Mouse (Mus musculus) kidney, embryonic 15.5 days (tissue): ENCODE measurements around the gene Il4ra. TPM values are rescaled to one million over a fixed set of nuclear protein-coding genes. Genes with fewer than 3 reads are reported as not detected.

Source experiments
- ATAC-seq: fragments of 200-750 bp; cut with Nextera tagmentation; replicated peaks from 2 replicates; pipeline ENCODE4 v1.8.0; 2017; ENCODE audit warnings: moderate TSS enrichment; ENCODE audit not compliant: low FRiP score
- H3K27ac ChIP-seq: fragments of 300-500 bp; sonication (generic); 2 replicates; pipeline ENCODE4 v1.5.1; 2015; ENCODE audit warnings: mild to moderate bottlenecking, inconsistent platforms
- H3K27me3 ChIP-seq: fragments of 300-500 bp; sonication (generic); 2 replicates; pipeline ENCODE4 v1.6.1; 2015; ENCODE audit warnings: inconsistent platforms
- H3K36me3 ChIP-seq: fragments of 300-500 bp; sonication (generic); 2 replicates; pipeline ENCODE4 v1.6.1; 2015; ENCODE audit warnings: inconsistent platforms
- H3K4me1 ChIP-seq: fragments of 300-500 bp; sonication (generic); 2 replicates; pipeline ENCODE4 v1.6.1; 2015; ENCODE audit warnings: inconsistent platforms
- H3K4me2 ChIP-seq: fragments of 300-500 bp; sonication (generic); 2 replicates; pipeline ENCODE4 v1.6.1; 2015; ENCODE audit warnings: moderate library complexity, mild to moderate bottlenecking, inconsistent platforms
- H3K4me3 ChIP-seq: fragments of 300-500 bp; sonication (generic); replicated peaks from 2 replicates; pipeline ENCODE4 v1.5.1; 2015; ENCODE audit warnings: mild to moderate bottlenecking, inconsistent platforms
- H3K9ac ChIP-seq: fragments of 300-500 bp; sonication (generic); 2 replicates; pipeline ENCODE4 v1.6.1; 2015; ENCODE audit warnings: mild to moderate bottlenecking, inconsistent platforms
- H3K9me3 ChIP-seq: fragments of 300-500 bp; sonication (generic); replicated peaks from 2 replicates; pipeline ENCODE4 v1.6.1; 2016; ENCODE audit warnings: inconsistent platforms
- WGBS: fragments of 180-500 bp; shearing (Covaris S2); methylation state at CpG from one replicate; pipeline ENCODE4 v1.1.7; 2015; ENCODE audit warnings: mixed read lengths; 5-methylcytosine and 5-hydroxymethylcytosine counted together
- polyA plus RNA-seq: library from polyadenylated mRNA; unstranded; fragments of >200 nt; fragmentation: Nextera tagmentation; extraction: Ambion mirVana; gene quantifications from 2 replicates; pipeline ENCODE4 v1.2.1, GENCODE M21; 2015

The Il4ra gene
- 8.6 and 10.4 TPM in 2 replicates for polyA plus RNA-seq

- peaks cover 33% of the 10 kb centered on the region for H3K4me1 ChIP-seq
- ATAC-seq, result peak; percentile 97
- H3K27me3 ChIP-seq, result peaks cover 8% of the 10 kb centered on the region; the same call in 1 of the 2 replicates
- peak within 1 kb of the TSS; percentile 66 for H3K9ac ChIP-seq
- no peaks in the 10 kb centered on the region for H3K9me3 ChIP-seq
- peak within 1 kb of the TSS; percentile 48 for H3K27ac ChIP-seq
- H3K36me3 ChIP-seq, result no peaks in the 10 kb centered on the region
- H3K4me3 ChIP-seq, result peak within 1 kb of the TSS; percentile 61
- WGBS, result 1% methylated on average over 52 of the region's 52 CpGs
- H3K4me2 ChIP-seq, result peak within 1 kb of the TSS; percentile 87
Measured at GRCm38 (mm10) chr7:125551766-125552709, at the start of gene Il4ra. Il4ra (plus strand) TSS chr7:125552120.

DNA sequence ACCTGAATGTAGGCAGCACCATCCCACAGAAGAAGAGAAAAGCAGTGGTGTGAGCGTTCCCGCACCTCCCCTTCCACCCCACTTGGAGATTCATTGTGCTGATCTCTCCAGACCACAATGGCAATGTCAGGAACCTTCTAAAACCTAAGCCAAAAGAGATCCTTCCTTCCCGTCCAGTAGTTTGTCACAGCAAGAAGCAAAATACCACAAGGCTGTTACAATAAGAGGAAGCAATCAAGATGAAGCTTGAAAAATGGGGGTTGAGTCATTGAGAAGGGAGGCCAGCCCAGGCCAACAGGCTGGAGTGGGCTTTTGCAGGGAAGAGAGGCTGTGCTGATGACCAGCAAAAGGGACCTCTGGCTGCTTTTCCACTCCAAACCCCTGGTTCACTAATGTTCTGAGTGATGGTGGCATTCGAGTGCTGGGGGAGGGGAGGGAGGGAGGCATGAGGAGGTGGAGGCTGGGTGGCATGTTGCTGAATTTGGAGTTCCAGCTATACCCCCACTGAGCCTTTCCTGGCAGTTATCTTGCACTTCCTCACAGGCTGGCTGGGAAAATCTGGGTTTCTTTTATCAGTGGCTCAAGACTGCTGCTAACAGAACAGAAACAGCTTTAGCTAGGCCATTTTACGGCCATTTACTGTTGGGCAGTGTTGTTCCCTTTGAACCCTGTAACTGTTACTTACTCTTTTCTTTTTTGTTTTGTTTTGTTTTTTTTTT is 48.4 kb upstream of the Il4ra start:
- WGBS, result 76% methylated on average over 5 of the region's 5 CpGs
- H3K27me3 ChIP-seq, result no peaks in the 10 kb centered on the region
- ATAC-seq, result no peak
- H3K36me3 ChIP-seq, result no peaks in the 10 kb centered on the region
- H3K27ac ChIP-seq, result no peak overlapping the region
- no peaks in the 10 kb centered on the region for H3K4me1 ChIP-seq
- no peak overlapping the region for H3K4me3 ChIP-seq
- no peak overlapping the region for H3K9ac ChIP-seq
- H3K4me2 ChIP-seq, result no peak overlapping the region
- H3K9me3 ChIP-seq, result no peaks in the 10 kb centered on the region

- no peaks in the 10 kb centered on the region for H3K9me3 ChIP-seq
- H3K4me2 ChIP-seq, result no peak overlapping the region
- no peak overlapping the region for H3K9ac ChIP-seq
- H3K36me3 ChIP-seq, result no peaks in the 10 kb centered on the region
- H3K27ac ChIP-seq, result no peak overlapping the region
- no peaks in the 10 kb centered on the region for H3K4me1 ChIP-seq
- no peaks in the 10 kb centered on the region for H3K27me3 ChIP-seq
- 93% methylated on average over 5 of the region's 5 CpGs for WGBS
- no peak for ATAC-seq
- H3K4me3 ChIP-seq, result no peak overlapping the region
Measured at GRCm38 (mm10) chr7:125504618-125505017, 47.3 kb upstream of the Il4ra start.

- no peaks in the 10 kb centered on the region for H3K4me1 ChIP-seq
- no peak overlapping the region for H3K4me3 ChIP-seq
- H3K27ac ChIP-seq, result no peak overlapping the region
- no peak overlapping the region for H3K4me2 ChIP-seq
- ATAC-seq, result no peak
- no peaks in the 10 kb centered on the region for H3K36me3 ChIP-seq
- H3K9me3 ChIP-seq, result no peaks in the 10 kb centered on the region
- H3K27me3 ChIP-seq, result no peaks in the 10 kb centered on the region
- WGBS, result 82% methylated on average over 10 of the region's 10 CpGs
- no peak overlapping the region for H3K9ac ChIP-seq
Measured at GRCm38 (mm10) chr7:125505568-125505967, 46.4 kb upstream of the Il4ra start.

- 87% methylated on average over 2 of the region's 2 CpGs for WGBS
- no peak overlapping the region for H3K27ac ChIP-seq
- H3K4me2 ChIP-seq, result no peak overlapping the region
- no peaks in the 10 kb centered on the region for H3K9me3 ChIP-seq
- no peaks in the 10 kb centered on the region for H3K36me3 ChIP-seq
- no peaks in the 10 kb centered on the region for H3K4me1 ChIP-seq
- H3K9ac ChIP-seq, result no peak overlapping the region
- no peaks in the 10 kb centered on the region for H3K27me3 ChIP-seq
- H3K4me3 ChIP-seq, result no peak overlapping the region
- ATAC-seq, result no peak
Measured at GRCm38 (mm10) chr7:125507279-125507678, 44.6 kb upstream of the Il4ra start.

- Histone ChIP-seq H3K9ac (no peak overlapping the region), H3K4me1 (0 out of 2 replicates have a peak, but pooled peaks cover 9% of the 10 kb centered on the region), H3K36me3 (no peaks in the 10 kb centered on the region), H3K27me3 (no peaks in the 10 kb centered on the region), H3K4me3 (no peak overlapping the region), H3K4me2 (no peak overlapping the region), H3K9me3 (no peaks in the 10 kb centered on the region), H3K27ac (no peak overlapping the region)
- 70% methylated on average over 5 of the region's 5 CpGs for WGBS
- ATAC-seq, result no peak
Measured at GRCm38 (mm10) chr7:125511432-125511831, 40.5 kb upstream of the Il4ra start.

DNA sequence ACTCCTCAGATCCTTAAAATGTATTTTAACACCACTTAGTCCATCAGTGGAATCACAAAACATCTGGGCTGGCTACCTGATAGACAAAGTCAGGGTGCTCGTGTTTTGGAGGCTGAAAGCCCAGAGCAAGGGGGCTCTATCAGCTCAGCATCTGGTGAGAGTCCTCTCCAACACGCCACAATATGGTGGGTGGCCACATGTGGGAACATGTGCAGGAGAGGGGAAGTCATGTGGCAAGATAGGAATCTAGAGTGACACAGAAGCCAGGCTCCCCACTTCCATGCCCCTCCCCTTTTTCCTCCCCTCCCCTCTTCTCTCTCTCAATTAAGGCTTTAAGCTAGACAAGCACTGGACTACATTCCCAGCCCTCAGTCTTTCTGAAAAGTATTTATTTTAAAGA is 40.1 kb upstream of the Il4ra start:
- Histone ChIP-seq H3K9me3 (no peaks in the 10 kb centered on the region), H3K27me3 (no peaks in the 10 kb centered on the region), H3K27ac (no peak overlapping the region), H3K4me3 (no peak overlapping the region), H3K36me3 (no peaks in the 10 kb centered on the region), H3K9ac (no peak overlapping the region), H3K4me2 (no peak overlapping the region), H3K4me1 (0 out of 2 replicates have a peak, but pooled peaks cover 9% of the 10 kb centered on the region)
- ATAC-seq, result no peak
- 55% methylated on average over 2 of the region's 2 CpGs for WGBS

GRCm38 (mm10) chr7:125515081-125515853 is 36.7 kb upstream of the Il4ra start:
- Histone ChIP-seq H3K27ac (peak overlapping the region; percentile 49), H3K4me2 (no peak overlapping the region), H3K36me3 (no peaks in the 10 kb centered on the region), H3K4me3 (no peak overlapping the region), H3K9ac (no peak overlapping the region), H3K4me1 (0 out of 2 replicates have a peak, but pooled peaks cover 9% of the 10 kb centered on the region), H3K27me3 (no peaks in the 10 kb centered on the region), H3K9me3 (no peaks in the 10 kb centered on the region)
- WGBS, result 51% methylated on average over 5 of the region's 5 CpGs
- ATAC-seq, result no peak

GRCm38 (mm10) chr7:125516723-125517122 is 35.2 kb upstream of the Il4ra start:
- H3K9ac ChIP-seq, result no peak overlapping the region
- no peak for ATAC-seq
- H3K27me3 ChIP-seq, result no peaks in the 10 kb centered on the region
- H3K4me2 ChIP-seq, result no peak overlapping the region
- no peaks in the 10 kb centered on the region for H3K36me3 ChIP-seq
- H3K4me3 ChIP-seq, result no peak overlapping the region
- 0 out of 2 replicates have a peak, but pooled peaks cover 9% of the 10 kb centered on the region for H3K4me1 ChIP-seq
- no peaks in the 10 kb centered on the region for H3K9me3 ChIP-seq
- H3K27ac ChIP-seq, result no peak overlapping the region
- 86% methylated on average over 8 of the region's 8 CpGs for WGBS

DNA sequence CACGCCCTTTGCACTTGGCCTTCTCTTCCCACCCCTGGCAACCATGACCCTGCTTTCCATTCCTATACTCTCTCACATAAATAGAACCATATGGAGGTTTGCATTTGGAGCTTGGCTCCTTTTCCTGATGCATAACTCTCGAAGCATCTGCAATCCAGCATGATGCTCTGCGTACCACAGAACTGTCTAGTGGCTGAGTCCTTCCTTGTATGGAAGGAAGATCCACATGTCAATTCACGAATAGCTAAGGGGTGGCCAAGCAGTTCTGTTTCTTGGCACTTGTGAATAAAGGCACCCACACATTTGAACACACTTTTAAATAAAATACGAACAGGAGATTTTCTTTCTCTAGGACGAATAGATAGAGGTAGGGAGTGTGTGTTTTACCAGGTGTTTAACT is 34.5 kb upstream of the Il4ra start:
- WGBS, result 87% methylated on average over 6 of the region's 6 CpGs
- Histone ChIP-seq H3K27ac (no peak overlapping the region), H3K4me3 (no peak overlapping the region), H3K36me3 (no peaks in the 10 kb centered on the region), H3K9ac (no peak overlapping the region), H3K27me3 (no peaks in the 10 kb centered on the region), H3K9me3 (no peaks in the 10 kb centered on the region), H3K4me2 (no peak overlapping the region), H3K4me1 (0 out of 2 replicates have a peak, but pooled peaks cover 9% of the 10 kb centered on the region)
- ATAC-seq, result no peak

DNA sequence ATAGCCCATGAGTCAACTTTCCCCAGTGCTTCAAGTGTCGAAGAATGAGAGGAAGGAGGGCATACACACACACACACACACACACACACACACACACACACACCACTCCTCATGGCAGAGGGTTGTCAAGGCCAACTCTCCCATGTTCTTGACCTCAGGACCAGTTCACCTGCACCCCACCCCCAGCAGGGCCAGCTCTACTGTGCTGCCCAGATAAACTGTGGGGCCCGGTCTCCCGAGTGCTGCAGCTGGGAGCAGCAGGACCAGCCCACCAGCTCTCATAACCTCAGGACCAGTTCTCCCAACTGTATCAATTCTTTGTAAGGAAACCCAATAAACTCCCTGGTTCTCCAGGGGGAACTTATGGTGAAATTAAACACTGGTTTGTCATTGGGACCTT is 32.2 kb upstream of the Il4ra start:
- H3K4me3 ChIP-seq, result no peak overlapping the region
- H3K9ac ChIP-seq, result no peak overlapping the region
- WGBS, result 85% methylated on average over 3 of the region's 3 CpGs
- H3K27me3 ChIP-seq, result no peaks in the 10 kb centered on the region
- H3K36me3 ChIP-seq, result no peaks in the 10 kb centered on the region
- H3K4me2 ChIP-seq, result no peak overlapping the region
- H3K27ac ChIP-seq, result no peak overlapping the region
- no peaks in the 10 kb centered on the region for H3K9me3 ChIP-seq
- 0 out of 2 replicates have a peak, but pooled peaks cover 6% of the 10 kb centered on the region for H3K4me1 ChIP-seq
- no peak for ATAC-seq
